Mouse (Mus musculus) CH12.LX (cell line): Measurements from ENCODE around the gene Atp5d. TPM values are rescaled to one million over a fixed set of nuclear protein-coding genes. Genes with fewer than 3 reads are reported as not detected.
A peak's percentile ranks its signal among the peaks of the same experiment; 100 is the strongest.

Source experiments
- DNase-seq: peaks from one replicate; pipeline ENCODE4 v3.0.0-alpha.2; 2013; ENCODE audit errors: extremely low read depth
- H3K27ac ChIP-seq: 2 replicates; pipeline ENCODE4 v1.5.1; 2012; ENCODE audit warnings: low read depth, mild to moderate bottlenecking, control low read depth, moderate library complexity; ENCODE audit not compliant: insufficient read depth
- H3K27me3 ChIP-seq: replicated peaks from 2 replicates; pipeline ENCODE3; 2012; ENCODE audit warnings: inconsistent platforms
- H3K36me3 ChIP-seq, 2 experiments: replicated peaks in 1 of 2; 2 replicates each; pipeline versions ENCODE3 to v1.6.1; 2012; ENCODE audit warnings: inconsistent platforms in 1 of 2, low read length in 1 of 2, mild to moderate bottlenecking in 1 of 2, mixed read lengths in 1 of 2, moderate library complexity in 1 of 2; ENCODE audit not compliant: control insufficient read depth in 1 of 2, insufficient read depth in 1 of 2
- H3K4me1 ChIP-seq, 2 experiments: 2 replicates each; pipeline ENCODE4 v1.6.1; 2012; ENCODE audit warnings: inconsistent platforms in 1 of 2, moderate library complexity in 1 of 2; ENCODE audit not compliant: insufficient read depth in 2 of 2, control insufficient read depth in 1 of 2
- H3K4me2 ChIP-seq: 2 replicates; pipeline ENCODE4 v1.6.1; 2012; ENCODE audit warnings: low read depth, mild to moderate bottlenecking, control low read depth; ENCODE audit not compliant: poor library complexity, insufficient read depth, severe bottlenecking
- H3K4me3 ChIP-seq, 3 experiments: fragments of 150-350 bp in 1 of 3; sonication (generic) in 1 of 3; replicated peaks in 1 of 3; 2 replicates each; pipeline versions ENCODE3 to v1.5.1; 2011 to 2012; ENCODE audit warnings: low read depth in 2 of 3, low read length in 2 of 3, mild to moderate bottlenecking in 2 of 3, moderate library complexity in 2 of 3, control low read depth in 1 of 3, improper control_type of control experiment in 1 of 3, inconsistent platforms in 1 of 3, mixed read lengths in 1 of 3; ENCODE audit not compliant: poor library complexity in 1 of 3
- H3K79me2 ChIP-seq: replicated peaks from 2 replicates; pipeline ENCODE4 v1.6.1; 2012; ENCODE audit warnings: mild to moderate bottlenecking, moderate library complexity; ENCODE audit not compliant: control insufficient read depth, poor library complexity, insufficient read depth, severe bottlenecking; ENCODE audit errors: extremely low read depth
- H3K9ac ChIP-seq: 2 replicates; pipeline ENCODE4 v1.6.1; 2012; ENCODE audit warnings: low read depth, mild to moderate bottlenecking, control low read depth, moderate library complexity; ENCODE audit not compliant: insufficient read depth
- H3K9me3 ChIP-seq: replicated peaks from 2 replicates; pipeline ENCODE3; 2012; ENCODE audit warnings: low read length, inconsistent platforms, mixed read lengths
- CHD1 ChIP-seq: IDR thresholded peaks from 2 replicates; pipeline ENCODE4 v1.6.1; 2012; ENCODE audit warnings: low read depth, low read length, improper control_type of control experiment, inconsistent platforms
- CHD2 ChIP-seq: IDR thresholded peaks from 2 replicates; pipeline ENCODE4 v1.6.1; 2011; ENCODE audit warnings: low read length, improper control_type of control experiment
- CTCF ChIP-seq, 2 experiments: IDR thresholded peaks in 1 of 2; conservative IDR thresholded peaks in 1 of 2; 2 replicates each; pipeline ENCODE4 v1.5.1; 2011 to 2012; ENCODE audit warnings: low read depth in 2 of 2, low read length in 2 of 2, improper control_type of control experiment in 1 of 2, inconsistent platforms in 1 of 2, mild to moderate bottlenecking in 1 of 2, moderate library complexity in 1 of 2
- E2F4 ChIP-seq: IDR thresholded peaks from 2 replicates; pipeline ENCODE4 v1.6.1; 2011; ENCODE audit warnings: low read depth, low read length, improper control_type of control experiment; ENCODE audit not compliant: insufficient replicate concordance
- ELF1 ChIP-seq: IDR thresholded peaks from 2 replicates; pipeline ENCODE4 v1.6.1; 2014; ENCODE audit warnings: low read depth, mild to moderate bottlenecking, inconsistent platforms, low read length, improper control_type of control experiment
- EP300 ChIP-seq: IDR thresholded peaks from 2 replicates; pipeline ENCODE4 v1.6.1; 2011; ENCODE audit warnings: low read length, improper control_type of control experiment
- ETS1 ChIP-seq: conservative IDR thresholded peaks from 2 replicates; pipeline ENCODE4 v1.6.1; 2012; ENCODE audit warnings: low read depth, mild to moderate bottlenecking, inconsistent platforms, low read length, improper control_type of control experiment, moderate library complexity
- HCFC1 ChIP-seq: IDR thresholded peaks from 2 replicates; pipeline ENCODE4 v1.6.1; 2012; ENCODE audit warnings: low read depth, mild to moderate bottlenecking, inconsistent platforms, low read length, improper control_type of control experiment
- JUN ChIP-seq: IDR thresholded peaks from 2 replicates; pipeline ENCODE4 v1.6.1; 2011; ENCODE audit warnings: low read depth, mild to moderate bottlenecking, low read length, improper control_type of control experiment, moderate library complexity; ENCODE audit not compliant: insufficient read depth
- JUND ChIP-seq: conservative IDR thresholded peaks from 2 replicates; pipeline ENCODE4 v1.6.1; 2011; ENCODE audit warnings: low read depth, low read length, improper control_type of control experiment
- MAFK ChIP-seq: IDR thresholded peaks from 2 replicates; pipeline ENCODE4 v1.6.1; 2011; ENCODE audit warnings: low read length, improper control_type of control experiment; ENCODE audit not compliant: insufficient replicate concordance
- MAZ ChIP-seq: IDR thresholded peaks from 2 replicates; pipeline ENCODE4 v1.6.1; 2012; ENCODE audit warnings: low read depth, mild to moderate bottlenecking, inconsistent platforms, low read length, improper control_type of control experiment, moderate library complexity
- MEF2A ChIP-seq: IDR thresholded peaks from 2 replicates; pipeline ENCODE4 v1.6.1; 2014; ENCODE audit warnings: low read depth, mild to moderate bottlenecking, inconsistent platforms, low read length, improper control_type of control experiment, borderline replicate concordance
- MXI1 ChIP-seq: IDR thresholded peaks from 2 replicates; pipeline ENCODE4 v1.6.1; 2011; ENCODE audit warnings: mild to moderate bottlenecking, low read depth, low read length, improper control_type of control experiment
- NELFE ChIP-seq: IDR thresholded peaks from 2 replicates; pipeline ENCODE4 v1.6.1; 2011; ENCODE audit warnings: low read depth, low read length, improper control_type of control experiment
- NRF1 ChIP-seq: IDR thresholded peaks from 2 replicates; pipeline ENCODE4 v1.6.1; 2014; ENCODE audit warnings: low read depth, mild to moderate bottlenecking, inconsistent platforms, low read length, improper control_type of control experiment, moderate library complexity
- PAX5 ChIP-seq: IDR thresholded peaks from 2 replicates; pipeline ENCODE4 v1.6.1; 2012; ENCODE audit warnings: low read length, inconsistent platforms, mixed read lengths
- POLR2A ChIP-seq: IDR thresholded peaks from 2 replicates; pipeline ENCODE4 v1.6.1; 2011; ENCODE audit warnings: low read depth, mild to moderate bottlenecking, improper control_type of control experiment, low read length
- POLR2AphosphoS2 ChIP-seq: IDR thresholded peaks from 2 replicates; pipeline ENCODE4 v1.6.1; 2011; ENCODE audit warnings: low read depth, low read length, improper control_type of control experiment
- RAD21 ChIP-seq: IDR thresholded peaks from 2 replicates; pipeline ENCODE4 v1.6.1; 2011; ENCODE audit warnings: low read depth, mild to moderate bottlenecking, low read length, improper control_type of control experiment, moderate library complexity
- SMC3 ChIP-seq: IDR thresholded peaks from 2 replicates; pipeline ENCODE4 v1.6.1; 2011; ENCODE audit warnings: low read depth, low read length, improper control_type of control experiment
- ZC3H11A ChIP-seq: IDR thresholded peaks from 2 replicates; pipeline ENCODE4 v1.6.1; 2012; ENCODE audit warnings: low read depth, mild to moderate bottlenecking, inconsistent platforms, low read length, improper control_type of control experiment
- ZMIZ1 ChIP-seq: IDR thresholded peaks from 2 replicates; pipeline ENCODE4 v1.6.1; 2012; ENCODE audit warnings: low read depth, mild to moderate bottlenecking, inconsistent platforms, low read length, improper control_type of control experiment
- ZNF384 ChIP-seq: IDR thresholded peaks from 2 replicates; pipeline ENCODE4 v1.6.1; 2012; ENCODE audit warnings: low read depth, low read length, improper control_type of control experiment, inconsistent platforms
- dilution Hi-C: fragments of 300-500 bp; cut with MboI; formaldehyde crosslinking; loops from 2 replicates; pipeline ENCODE4 v1.14.3; 2020; ENCODE audit warnings: low sequenced_read_pairs; ENCODE audit not compliant: extremely low pct_unique_long_range_greater_than_20kb, extremely low pct_ligation_motif_present
- in situ Hi-C: fragments of 300-500 bp; cut with MboI; formaldehyde crosslinking; loops from 3 replicates; pipeline ENCODE4 v1.14.3; 2019; ENCODE audit warnings: low sequenced_read_pairs, low pct_ligation_motif_present, low pct_unique_long_range_greater_than_20kb, mixed read lengths
- polyA plus RNA-seq: library from polyadenylated mRNA; unstranded; fragments of >175 nt; gene quantifications from 2 replicates; pipeline ENCODE4 v1.2.1, GENCODE M21; 2012; ENCODE audit warnings: low read depth; ENCODE audit not compliant: insufficient read length
- total RNA-seq, 2 experiments: library from RNA; depleted of rRNA; stranded (reverse); fragments of 300-350 nt in 1 of 2; fragments of >200 nt in 1 of 2; gene quantifications; 2 replicates each; pipeline ENCODE4 v1.2.3; 2012 to 2014

Atp5d gene
- total and polyA plus RNA-seq, 3 experiments: 106 to 352 (median 326) TPM

GRCm38 (mm10) chr10:80146568-80147011 is 8.2 kb downstream of the Atp5d start:
- no peak overlapping the region for H3K9ac ChIP-seq
- DNase-seq: no peak
- in situ Hi-C loops (no loop called here), dilution Hi-C loops (no loop called here)
- no peaks in the 10 kb centered on the region for H3K27me3 ChIP-seq
- H3K36me3 ChIP-seq: peaks cover 33 to 45% of the 10 kb centered on the region in 2 experiments
- peaks cover 31 to 52% of the 10 kb centered on the region in 2 experiments for H3K4me1 ChIP-seq
- H3K4me2 ChIP-seq: no peak overlapping the region
- TF ChIP-seq POLR2AphosphoS2: 0 out of 2 replicates have a peak, but pooled peaks have one; percentile 28
- no peak for TF ChIP-seq CHD2
- no peaks in the 10 kb centered on the region for H3K9me3 ChIP-seq
- peaks cover 26% of the 10 kb centered on the region for H3K79me2 ChIP-seq
- peak overlapping the region; percentile 59; the same call in 1 of the 2 replicates for H3K27ac ChIP-seq
- H3K4me3 ChIP-seq: no peak overlapping the region

GRCm38 (mm10) chr10:80147146-80147718 is 8.8 kb downstream of the Atp5d start:
- Histone ChIP-seq H3K9ac (no peak overlapping the region), H3K27me3 (no peaks in the 10 kb centered on the region), H3K9me3 (no peaks in the 10 kb centered on the region), H3K4me3 (peak overlapping the region in 1 of 3 experiments; percentile 78), H3K4me2 (no peak overlapping the region), H3K36me3 (peaks cover 33 to 45% of the 10 kb centered on the region in 2 experiments), H3K4me1 (peaks cover 31 to 52% of the 10 kb centered on the region in 2 experiments), H3K27ac (peak overlapping the region; percentile 59), H3K79me2 (peaks cover 26% of the 10 kb centered on the region)
- no peak for TF ChIP-seq ZC3H11A
- no peak for TF ChIP-seq CHD1
- no peak for TF ChIP-seq MAZ
- TF ChIP-seq POLR2AphosphoS2: no peak
- TF ChIP-seq ZNF384: no peak
- TF ChIP-seq EP300: no peak
- TF ChIP-seq E2F4: no peak
- TF ChIP-seq MAFK: no peak
- no peak for TF ChIP-seq JUN
- no peak; the same call in 1 of the 2 replicates for TF ChIP-seq MXI1
- in situ Hi-C loops (no loop called here), dilution Hi-C loops (no loop called here)
- no peak for DNase-seq

DNA sequence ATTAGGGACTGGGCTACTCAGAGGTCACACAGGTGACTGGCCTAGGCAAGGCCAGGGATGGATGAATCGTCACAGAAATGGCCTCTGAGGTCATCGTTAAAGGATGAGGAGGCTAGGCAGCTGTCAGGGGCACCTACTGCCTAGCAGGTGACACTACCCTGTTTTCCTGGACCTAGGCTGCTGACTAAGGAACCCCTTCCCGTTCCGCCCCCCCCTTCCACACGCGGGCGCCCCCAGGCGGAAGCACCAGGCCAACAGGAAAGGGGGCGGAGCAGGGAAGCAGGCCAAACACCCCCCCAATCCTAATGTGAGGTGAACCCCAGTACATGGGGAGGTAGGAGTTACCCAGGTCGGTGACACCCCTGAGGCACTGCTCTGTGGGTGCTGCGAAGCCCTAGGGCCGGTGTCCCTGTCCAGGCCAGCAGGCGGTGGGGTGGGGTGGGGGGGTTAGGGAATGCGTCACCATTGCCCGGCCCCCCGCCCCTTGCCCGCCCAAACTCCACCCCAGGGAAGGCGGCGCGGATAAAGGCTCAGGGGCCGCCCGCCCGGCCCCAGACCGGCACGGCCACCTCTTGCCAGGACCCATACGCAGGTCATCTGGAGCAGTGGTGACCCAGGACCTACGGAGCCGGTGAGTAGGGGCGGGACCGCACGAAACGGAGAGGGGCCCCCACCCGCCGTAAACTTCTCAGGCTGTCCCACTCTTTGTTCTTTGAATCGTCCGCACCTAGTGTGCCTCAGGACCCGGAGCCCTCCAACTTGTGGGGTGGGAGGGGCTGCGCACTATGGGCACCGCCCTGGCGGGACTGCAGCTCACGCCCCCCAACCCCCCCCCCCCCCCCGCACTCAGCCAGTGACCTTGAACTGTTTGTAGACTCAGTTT is 9.5 kb downstream of the Atp5d start, which contains the start of gene Midn:
Gene Midn (plus strand): TSS at position 554 of the 883 bp plus-strand sequence.
- H3K79me2 ChIP-seq: peaks cover 19% of the 10 kb centered on the region
- peaks cover 33 to 46% of the 10 kb centered on the region in 2 experiments for H3K36me3 ChIP-seq
- H3K27ac ChIP-seq: peak within 1 kb of the TSS; percentile 59
- peak within 1 kb of the TSS; percentile 78 to 91 (median 81) for H3K4me3 ChIP-seq
- in situ Hi-C loops: no loop called here
- H3K9me3 ChIP-seq: no peaks in the 10 kb centered on the region
- dilution Hi-C loops: no loop called here
- no peaks in the 10 kb centered on the region for H3K27me3 ChIP-seq
- peak within 1 kb of the TSS; percentile 63 for H3K4me2 ChIP-seq
- H3K4me1 ChIP-seq: peaks cover 31 to 50% of the 10 kb centered on the region in 2 experiments
- H3K9ac ChIP-seq: peak within 1 kb of the TSS; percentile 64
- DNase-seq: no peak
- TF ChIP-seq ZMIZ1: peak; percentile 77; the same call in 1 of the 2 replicates
- peak; percentile 94 for TF ChIP-seq POLR2A
- no peak for TF ChIP-seq ETS1
- TF ChIP-seq JUND: no peak
- TF ChIP-seq MAZ: peak; percentile 72; the same call in 1 of the 2 replicates
- TF ChIP-seq NRF1: 0 out of 2 replicates have a peak, but pooled peaks have one; percentile 43
- peak; percentile 7; the same call in 1 of the 2 replicates for TF ChIP-seq SMC3
- TF ChIP-seq PAX5: no peak
- peak in 1 of 2 experiments; percentile 64; a peak in 2 of 4 replicates for TF ChIP-seq CTCF (conservative IDR thresholded peaks at IDR 0.05 in 1 of 2, IDR thresholded peaks at IDR 0.05 in 1 of 2; ENCODE audit: low read depth in 2 of 2, low read length in 2 of 2)
- peak; percentile 86 for TF ChIP-seq NELFE
- no peak for TF ChIP-seq HCFC1
- TF ChIP-seq MEF2A: no peak
- TF ChIP-seq RAD21: no peak
- TF ChIP-seq MXI1: no peak; the same call in none of the 2 replicates
- peak; percentile 64 for TF ChIP-seq ELF1
